Mouse (Mus musculus): Measurements from ENCODE around the gene Pdcd1lg2. TPM values are rescaled to one million over a fixed set of nuclear protein-coding genes. Genes with fewer than 3 reads are reported as not detected.

The Pdcd1lg2 gene
- total and polyA plus RNA-seq, 3 experiments: 1.7 to 5.4 TPM; not detected in 1

- Histone ChIP-seq H3K27me3 (ENCODE audit: control insufficient read depth in 1 of 2, insufficient read depth in 2 of 2, low read length in 2 of 2) (no peaks in the 10 kb centered on the region), H3K4me3 (ENCODE audit: control insufficient read depth in 1 of 2, insufficient read depth in 1 of 2, low read depth in 2 of 2, low read length in 2 of 2) (no peak overlapping the region), H3K36me3 (ENCODE audit: control insufficient read depth in 1 of 2, insufficient read depth in 2 of 2, low read length in 2 of 2) (peaks cover 0 to 15% of the 10 kb centered on the region in 2 experiments; a peak in 2 of 4 replicates), H3K79me2 (ENCODE audit: control insufficient read depth, insufficient read depth, low read length, poor library complexity) (no peaks in the 10 kb centered on the region), H3K9ac (ENCODE audit: control insufficient read depth, low read depth, low read length, poor library complexity, severe bottlenecking) (no peak overlapping the region), H3K27ac (ENCODE audit: control insufficient read depth, low read depth, low read length) (no peak overlapping the region), H3K9me3 (replicated peaks; ENCODE audit: insufficient read depth, low read length) (no peaks in the 10 kb centered on the region), H3K4me1 (ENCODE audit: control insufficient read depth in 1 of 2, insufficient read depth in 2 of 2, low read length in 2 of 2) (peaks cover 3 to 22% of the 10 kb centered on the region in 2 experiments; a peak in 2 of 4 replicates)
- no peak for DNase-seq (ENCODE audit: low read depth, low spot score)
- TF ChIP-seq MEF2A (IDR thresholded peaks at IDR 0.05; ENCODE audit: extremely low read depth, insufficient replicate concordance, low read depth, low read length, poor library complexity, severe bottlenecking) (no peak), NELFE (IDR thresholded peaks at IDR 0.05; ENCODE audit: low read depth, low read length) (no peak), TBP (IDR thresholded peaks at IDR 0.05; ENCODE audit: low read depth, low read length) (no peak), TAL1 (IDR thresholded peaks at IDR 0.05; ENCODE audit: low read length) (no peak), EP300 (IDR thresholded peaks at IDR 0.05; ENCODE audit: low read depth in 1 of 2, low read length in 2 of 2) (no peak), SIN3A (IDR thresholded peaks at IDR 0.05; ENCODE audit: low read length) (no peak), KAT2A (conservative IDR thresholded peaks at IDR 0.05; ENCODE audit: low read depth, low read length) (no peak), MYC (IDR thresholded peaks at IDR 0.05; ENCODE audit: low read depth, low read length) (no peak), RAD21 (IDR thresholded peaks at IDR 0.05; ENCODE audit: low read depth, low read length) (no peak), USF2 (IDR thresholded peaks at IDR 0.05; ENCODE audit: borderline replicate concordance in 1 of 2, insufficient read depth in 1 of 2, low read depth in 1 of 2, low read length in 2 of 2) (no peak), UBTF (IDR thresholded peaks at IDR 0.05; ENCODE audit: borderline replicate concordance, insufficient read depth, low read depth, low read length) (no peak), USF1 (IDR thresholded peaks at IDR 0.05; ENCODE audit: low read depth, low read length) (no peak), POLR2A (IDR thresholded peaks at IDR 0.05; ENCODE audit: control insufficient read depth in 1 of 2, insufficient read depth in 1 of 2, low read depth in 1 of 2, low read length in 2 of 2, poor library complexity in 1 of 2) (no peak), MXI1 (IDR thresholded peaks at IDR 0.05; ENCODE audit: low read depth, low read length) (no peak), SMC3 (IDR thresholded peaks at IDR 0.05; ENCODE audit: low read depth, low read length) (no peak)
Measured at GRCm38 (mm10) chr19:29491467-29491866, 80.7 kb downstream of the Pdcd1lg2 start.

GRCm38 (mm10) chr19:29494454-29494853, 83.7 kb downstream of the Pdcd1lg2 start:
- H3K4me1 ChIP-seq (ENCODE audit: control insufficient read depth in 1 of 2, insufficient read depth in 2 of 2, low read length in 2 of 2): peaks cover 16 to 20% of the 10 kb centered on the region in 2 experiments
- H3K4me3 ChIP-seq (ENCODE audit: control insufficient read depth in 1 of 2, insufficient read depth in 1 of 2, low read depth in 2 of 2, low read length in 2 of 2): no peak overlapping the region
- DNase-seq (ENCODE audit: low read depth, low spot score): no peak
- peaks cover 0 to 20% of the 10 kb centered on the region in 2 experiments; a peak in 2 of 4 replicates for H3K36me3 ChIP-seq (ENCODE audit: control insufficient read depth in 1 of 2, insufficient read depth in 2 of 2, low read length in 2 of 2)
- no peaks in the 10 kb centered on the region for H3K79me2 ChIP-seq (ENCODE audit: control insufficient read depth, insufficient read depth, low read length, poor library complexity)
- no peak for TF ChIP-seq TBP (IDR thresholded peaks at IDR 0.05; ENCODE audit: low read depth, low read length)
- no peak for TF ChIP-seq TCF12 (IDR thresholded peaks at IDR 0.05; ENCODE audit: low read depth, low read length)
- TF ChIP-seq POLR2AphosphoS2 (IDR thresholded peaks at IDR 0.05; ENCODE audit: low read length): no peak
- no peak for TF ChIP-seq MYC (IDR thresholded peaks at IDR 0.05; ENCODE audit: low read depth, low read length)
- no peak for TF ChIP-seq JUND (IDR thresholded peaks at IDR 0.05; ENCODE audit: low read depth, low read length)
- TF ChIP-seq ZNF384 (IDR thresholded peaks at IDR 0.05; ENCODE audit: low read depth, low read length): no peak
- TF ChIP-seq RCOR1 (IDR thresholded peaks at IDR 0.05; ENCODE audit: low read depth, low read length): no peak
- no peaks in the 10 kb centered on the region for H3K9me3 ChIP-seq (replicated peaks; ENCODE audit: insufficient read depth, low read length)
- H3K27ac ChIP-seq (ENCODE audit: control insufficient read depth, low read depth, low read length): no peak overlapping the region
- no peak overlapping the region for H3K9ac ChIP-seq (ENCODE audit: control insufficient read depth, low read depth, low read length, poor library complexity, severe bottlenecking)
- H3K27me3 ChIP-seq (ENCODE audit: control insufficient read depth in 1 of 2, insufficient read depth in 2 of 2, low read length in 2 of 2): no peaks in the 10 kb centered on the region

Data from MEL (cell line).